Mouse (Mus musculus) testis, adult 2 months (tissue): ENCODE results near the gene Grin3b. TPM values are rescaled to one million over a fixed set of nuclear protein-coding genes. Genes with fewer than 3 reads are reported as not detected.

Source experiments
- H3K27ac ChIP-seq: fragments of 200-500 bp; 2 replicates; pipeline ENCODE4 v1.5.1; 2012; ENCODE audit warnings: low read depth, low read length; ENCODE audit not compliant: control insufficient read depth, insufficient read depth
- H3K27me3 ChIP-seq: fragments of 200-500 bp; 2 replicates; pipeline ENCODE4 v1.6.1; 2012; ENCODE audit warnings: mild to moderate bottlenecking, low read length, moderate library complexity; ENCODE audit not compliant: control insufficient read depth, insufficient read depth
- H3K36me3 ChIP-seq: fragments of 200-500 bp; 2 replicates; pipeline ENCODE4 v1.6.1; 2012; ENCODE audit warnings: mild to moderate bottlenecking, low read length; ENCODE audit not compliant: control insufficient read depth, insufficient read depth
- H3K4me1 ChIP-seq: fragments of 200-500 bp; 2 replicates; pipeline ENCODE4 v1.6.1; 2012; ENCODE audit warnings: low read length; ENCODE audit not compliant: control insufficient read depth, insufficient read depth
- H3K4me3 ChIP-seq: fragments of 200-500 bp; 2 replicates; pipeline ENCODE4 v1.5.1; 2012; ENCODE audit warnings: low read depth, mild to moderate bottlenecking, low read length, moderate library complexity, mixed read lengths; ENCODE audit not compliant: control insufficient read depth
- CTCF ChIP-seq: fragments of 200-500 bp; IDR thresholded peaks from 2 replicates; pipeline ENCODE4 v1.5.1; 2012; ENCODE audit warnings: low read depth, mild to moderate bottlenecking, inconsistent platforms, low read length, moderate library complexity; ENCODE audit not compliant: control insufficient read depth, insufficient read depth, insufficient replicate concordance
- POLR2A ChIP-seq: fragments of 200-500 bp; IDR thresholded peaks from 2 replicates; pipeline ENCODE4 v1.6.1; 2012; ENCODE audit warnings: low read depth, mild to moderate bottlenecking, inconsistent platforms, low read length, moderate library complexity; ENCODE audit not compliant: control insufficient read depth
- polyA plus RNA-seq: library from polyadenylated mRNA; depleted of rRNA; stranded (reverse); fragments of >200 nt; gene quantifications from 2 replicates; pipeline ENCODE4 v1.2.3, GENCODE M21; 2012

The Grin3b gene
- polyA plus RNA-seq, 1 experiment, result 17.4 TPM

DNA sequence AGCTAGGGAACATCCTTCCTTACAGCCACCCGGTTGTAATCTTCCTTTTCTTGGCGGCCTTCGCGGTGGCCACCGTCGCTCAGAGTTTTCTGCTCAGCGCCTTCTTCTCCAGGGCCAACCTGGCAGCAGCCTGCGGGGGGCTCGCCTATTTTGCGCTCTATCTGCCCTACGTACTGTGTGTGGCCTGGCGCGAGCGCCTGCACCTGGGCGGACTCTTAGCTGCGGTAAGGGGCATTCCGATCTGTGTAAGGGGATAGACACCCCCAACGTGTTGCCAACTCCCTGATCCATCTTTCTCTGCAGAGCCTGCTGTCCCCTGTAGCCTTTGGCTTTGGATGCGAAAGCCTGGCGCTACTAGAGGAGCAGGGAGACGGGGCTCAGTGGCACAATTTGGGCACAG, 32.3 kb downstream of the Grin3b start:
- no peak overlapping the region for H3K4me3 ChIP-seq
- no peaks in the 10 kb centered on the region for H3K36me3 ChIP-seq
- no peaks in the 10 kb centered on the region for H3K27me3 ChIP-seq
- no peak for TF ChIP-seq POLR2A
- TF ChIP-seq CTCF, result no peak
- H3K4me1 ChIP-seq, result peaks cover 13% of the 10 kb centered on the region
- no peak overlapping the region for H3K27ac ChIP-seq

DNA sequence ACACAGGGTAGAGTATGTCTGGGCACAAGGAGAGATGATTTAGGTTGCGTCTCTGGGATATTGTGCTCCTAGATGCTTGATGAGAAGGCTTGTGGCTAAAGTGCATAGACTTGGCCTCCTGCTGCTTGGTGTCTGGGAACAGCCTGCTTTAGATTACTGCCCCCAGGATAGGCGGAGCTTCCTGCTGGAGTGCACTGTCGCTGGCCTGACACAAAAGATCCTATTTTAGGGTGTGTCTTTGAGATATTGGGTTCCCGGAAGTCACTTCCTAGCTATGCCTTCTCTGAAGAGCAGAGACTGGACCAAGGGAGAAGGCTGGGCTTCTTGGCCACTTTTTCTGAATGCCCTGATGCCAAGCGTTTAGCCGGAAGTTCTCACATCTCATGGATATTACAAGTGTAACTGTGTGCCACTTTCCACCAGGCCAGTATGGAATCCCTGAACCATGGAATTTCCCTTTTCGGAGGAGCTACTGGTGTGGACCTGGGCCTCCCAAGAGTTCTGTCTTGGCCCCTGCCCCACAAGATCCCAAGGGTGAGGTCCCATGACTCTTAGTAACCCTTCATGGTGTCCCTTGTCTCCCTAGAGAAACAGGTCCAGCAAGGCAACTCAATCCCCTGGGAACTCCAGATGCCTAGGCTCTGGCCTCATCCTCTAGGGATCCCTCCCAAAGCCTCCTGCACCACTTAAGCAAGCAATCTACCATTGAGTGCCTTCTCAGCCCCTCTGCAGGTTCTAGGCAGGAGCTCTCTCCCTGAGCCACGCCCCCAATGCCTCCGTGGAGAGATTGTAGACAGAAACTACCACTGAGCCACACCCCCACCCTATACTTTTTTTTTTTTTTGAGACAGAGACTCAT, 33.1 kb downstream of the Grin3b start:
- H3K36me3 ChIP-seq, result no peaks in the 10 kb centered on the region
- TF ChIP-seq POLR2A (no peak), CTCF (no peak)
- no peak overlapping the region for H3K27ac ChIP-seq
- H3K4me1 ChIP-seq, result peaks cover 7% of the 10 kb centered on the region
- no peaks in the 10 kb centered on the region for H3K27me3 ChIP-seq
- H3K4me3 ChIP-seq, result no peak overlapping the region

- Histone ChIP-seq H3K27me3 (no peaks in the 10 kb centered on the region), H3K4me1 (peaks cover 7% of the 10 kb centered on the region)
Observed at GRCm38 (mm10) chr10:80004233-80004705, 33.8 kb downstream of the Grin3b start.

GRCm38 (mm10) chr10:80011740-80012139, 41.2 kb downstream of the Grin3b start:
- Histone ChIP-seq H3K27me3 (no peaks in the 10 kb centered on the region), H3K27ac (no peak overlapping the region), H3K36me3 (no peaks in the 10 kb centered on the region), H3K4me3 (no peak overlapping the region), H3K4me1 (no peaks in the 10 kb centered on the region)
- TF ChIP-seq POLR2A (no peak), CTCF (no peak)

More at GRCm38 (mm10) chr10:80004233-80004705, 33.8 kb downstream of the Grin3b start:
- TF ChIP-seq POLR2A (no peak), CTCF (no peak)
- no peak overlapping the region for H3K4me3 ChIP-seq
- no peaks in the 10 kb centered on the region for H3K36me3 ChIP-seq
- H3K27ac ChIP-seq, result no peak overlapping the region

GRCm38 (mm10) chr10:80013609-80014008, 43.1 kb downstream of the Grin3b start:
- no peaks in the 10 kb centered on the region for H3K27me3 ChIP-seq
- no peak overlapping the region for H3K27ac ChIP-seq
- no peak overlapping the region for H3K4me3 ChIP-seq
- no peaks in the 10 kb centered on the region for H3K36me3 ChIP-seq
- TF ChIP-seq CTCF (no peak), POLR2A (no peak)
- H3K4me1 ChIP-seq, result no peaks in the 10 kb centered on the region

GRCm38 (mm10) chr10:80014484-80015290, 44.2 kb downstream of the Grin3b start:
- Histone ChIP-seq H3K27ac (no peak overlapping the region), H3K4me1 (no peaks in the 10 kb centered on the region), H3K4me3 (no peak overlapping the region), H3K27me3 (no peaks in the 10 kb centered on the region), H3K36me3 (no peaks in the 10 kb centered on the region)
- no peak for TF ChIP-seq POLR2A
- TF ChIP-seq CTCF, result 0 out of 2 replicates have a peak, but pooled peaks have one; percentile 2

DNA sequence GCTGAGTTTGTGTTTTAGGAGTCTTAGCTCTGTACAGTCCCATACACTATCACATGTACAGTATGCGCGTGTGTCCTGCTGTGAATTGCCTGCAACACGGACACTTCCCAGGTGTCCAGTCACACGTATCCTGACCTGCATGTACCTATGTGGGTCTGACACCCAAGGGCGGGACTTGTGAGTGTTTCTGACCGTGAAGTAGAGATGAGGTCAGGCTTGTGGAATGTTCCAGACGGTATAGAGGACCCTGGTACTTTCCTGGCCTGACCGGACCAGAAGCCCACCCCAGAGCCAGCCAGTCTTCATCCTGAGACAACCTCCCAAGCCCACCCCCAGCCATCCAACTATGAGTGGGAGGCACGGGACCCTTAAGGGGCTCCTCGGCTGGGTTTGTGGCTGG, 45.1 kb downstream of the Grin3b start:
- H3K36me3 ChIP-seq, result no peaks in the 10 kb centered on the region
- H3K4me1 ChIP-seq, result no peaks in the 10 kb centered on the region
- no peak overlapping the region for H3K27ac ChIP-seq
- no peak for TF ChIP-seq POLR2A
- no peak for TF ChIP-seq CTCF
- no peaks in the 10 kb centered on the region for H3K27me3 ChIP-seq
- no peak overlapping the region for H3K4me3 ChIP-seq
